Mouse (Mus musculus) embryonic fibroblast, embryonic 13.5 days (primary cell): ENCODE data around the gene Lrrc42. TPM values are rescaled to one million over a fixed set of nuclear protein-coding genes. Genes with fewer than 3 reads are reported as not detected.

ENCODE experiments used
- H3K27ac ChIP-seq: 2 replicates; pipeline ENCODE4 v1.5.1; 2012; ENCODE audit warnings: low read length, control low read depth, inconsistent platforms; ENCODE audit not compliant: insufficient read depth
- H3K4me1 ChIP-seq: 2 replicates; pipeline ENCODE4 v1.6.1; 2011; ENCODE audit warnings: low read length; ENCODE audit not compliant: control insufficient read depth, insufficient read depth
- H3K4me3 ChIP-seq: 2 replicates; pipeline ENCODE4 v1.5.1; 2011; ENCODE audit warnings: mild to moderate bottlenecking, control low read depth, low read length; ENCODE audit not compliant: insufficient read depth
- CTCF ChIP-seq: IDR thresholded peaks from 2 replicates; pipeline ENCODE4 v1.5.1; 2011; ENCODE audit warnings: mild to moderate bottlenecking, control low read depth, low read length, moderate library complexity, borderline replicate concordance; ENCODE audit not compliant: insufficient read depth
- POLR2A ChIP-seq: IDR thresholded peaks from 2 replicates; pipeline ENCODE4 v1.6.1; 2011; ENCODE audit warnings: low read depth, mild to moderate bottlenecking, control low read depth, low read length, moderate library complexity
- polyA plus RNA-seq: library from polyadenylated mRNA; stranded (reverse); fragments of >200 nt; gene quantifications from 2 replicates; pipeline ENCODE4 v1.2.4, GENCODE M21; 2011; ENCODE audit warnings: low read depth; ENCODE audit not compliant: missing spikeins, insufficient read length

Lrrc42 gene
- polyA plus RNA-seq, 1 experiment = 129 TPM

DNA sequence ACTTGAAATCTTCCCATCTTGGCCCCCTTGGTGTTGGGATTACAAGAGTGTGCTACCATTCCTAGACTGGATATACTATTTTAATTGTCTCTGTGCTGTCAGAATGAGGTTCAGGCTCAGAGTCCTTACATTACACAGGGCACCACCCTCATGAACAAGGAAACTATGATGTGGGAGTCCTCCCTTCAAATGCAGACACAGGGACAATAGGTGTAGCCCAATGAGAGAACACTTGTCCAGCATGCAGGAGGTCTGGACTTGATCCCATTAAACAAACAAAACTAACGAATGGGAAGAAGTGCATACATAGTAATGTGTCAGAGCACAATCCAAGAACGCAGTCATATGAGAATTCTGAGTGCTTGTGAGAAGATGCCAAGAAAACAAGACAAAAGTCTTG lies 34.2 kb upstream of the Lrrc42 start:
- Histone ChIP-seq H3K27ac (no peak overlapping the region), H3K4me3 (no peak overlapping the region), H3K4me1 (no peaks in the 10 kb centered on the region)
- TF ChIP-seq CTCF (no peak), POLR2A (no peak)

DNA sequence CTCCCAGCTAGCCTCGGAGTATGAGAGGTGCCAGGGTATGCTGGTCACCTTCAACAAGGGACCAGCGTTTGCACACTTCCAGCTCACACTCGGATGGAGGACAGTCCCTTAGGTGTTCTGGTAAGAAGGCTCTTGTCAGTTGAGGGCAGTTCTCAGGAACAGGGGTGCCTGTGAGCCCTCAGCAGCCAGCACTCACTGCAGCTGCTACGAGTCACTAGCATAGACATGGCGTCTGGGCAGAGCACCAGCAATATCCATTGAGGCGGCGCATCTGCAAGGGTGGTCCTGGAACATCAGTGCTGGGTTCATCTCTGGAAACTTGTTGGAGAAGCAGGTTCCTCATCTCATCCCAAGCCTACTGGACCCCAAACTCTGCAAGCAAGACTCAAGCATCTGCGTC lies 33.1 kb upstream of the Lrrc42 start:
- H3K4me3 ChIP-seq = no peak overlapping the region
- no peaks in the 10 kb centered on the region for H3K4me1 ChIP-seq
- no peak overlapping the region for H3K27ac ChIP-seq
- TF ChIP-seq POLR2A (no peak), CTCF (no peak)

GRCm38 (mm10) chr4:107285446-107286200 lies 32.3 kb upstream of the Lrrc42 start:
- H3K4me3 ChIP-seq = no peak overlapping the region
- no peak overlapping the region for H3K27ac ChIP-seq
- no peak for TF ChIP-seq POLR2A
- TF ChIP-seq CTCF = no peak
- no peaks in the 10 kb centered on the region for H3K4me1 ChIP-seq

GRCm38 (mm10) chr4:107280843-107281475 lies 27.6 kb upstream of the Lrrc42 start:
- Histone ChIP-seq H3K27ac (no peak overlapping the region), H3K4me3 (no peak overlapping the region), H3K4me1 (no peaks in the 10 kb centered on the region)
- no peak for TF ChIP-seq CTCF
- TF ChIP-seq POLR2A = no peak

- TF ChIP-seq CTCF = no peak
- no peak for TF ChIP-seq POLR2A
- no peaks in the 10 kb centered on the region for H3K4me1 ChIP-seq
- no peak overlapping the region for H3K27ac ChIP-seq
- H3K4me3 ChIP-seq = no peak overlapping the region
Measured at GRCm38 (mm10) chr4:107278188-107278707, 24.9 kb upstream of the Lrrc42 start.

DNA sequence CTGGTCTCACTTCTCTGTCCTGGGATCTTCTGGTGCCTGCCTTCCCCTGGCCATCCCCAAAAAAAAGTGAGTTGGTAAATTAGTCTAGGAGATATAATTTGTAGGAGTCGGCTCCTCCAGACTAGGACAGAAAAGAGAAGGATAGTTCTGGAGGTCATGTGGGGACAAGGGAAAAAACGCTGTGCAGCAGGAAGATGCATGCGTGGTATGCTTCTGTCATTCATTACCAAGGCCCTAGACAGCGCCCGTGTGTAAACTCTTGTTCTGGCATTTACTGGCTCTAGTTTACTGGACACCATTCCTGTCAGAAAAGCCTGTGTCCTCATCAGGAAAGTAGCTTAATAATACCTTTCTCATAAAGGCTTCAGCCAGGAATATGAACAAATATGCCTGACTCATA lies 21.2 kb upstream of the Lrrc42 start:
- Histone ChIP-seq H3K27ac (no peak overlapping the region), H3K4me3 (no peak overlapping the region), H3K4me1 (no peaks in the 10 kb centered on the region)
- TF ChIP-seq CTCF (no peak), POLR2A (no peak)

DNA sequence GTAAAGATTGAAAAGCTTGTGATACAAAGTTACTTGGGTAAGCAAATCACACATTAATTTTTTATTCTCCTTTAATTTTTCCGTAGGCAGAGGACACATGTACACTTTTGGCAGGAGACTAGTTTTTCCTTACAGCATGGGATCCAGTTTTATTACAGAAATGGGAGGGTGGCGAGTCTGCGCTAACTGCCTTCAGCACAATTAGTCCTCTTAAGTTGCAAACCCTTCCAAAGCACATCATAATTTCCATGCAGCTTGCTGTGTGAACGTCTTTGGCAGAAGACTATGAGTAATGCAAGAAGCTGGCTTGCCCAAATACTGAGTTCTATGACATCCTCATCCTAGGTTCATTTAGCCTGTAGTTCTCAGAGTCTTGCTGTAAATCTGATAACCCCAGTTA lies 20.4 kb upstream of the Lrrc42 start:
- Histone ChIP-seq H3K27ac (no peak overlapping the region; the same call in 1 of the 2 replicates), H3K4me1 (no peaks in the 10 kb centered on the region), H3K4me3 (no peak overlapping the region)
- TF ChIP-seq CTCF = no peak
- TF ChIP-seq POLR2A = no peak

- TF ChIP-seq POLR2A (no peak), CTCF (no peak)
- Histone ChIP-seq H3K4me1 (no peaks in the 10 kb centered on the region), H3K4me3 (no peak overlapping the region), H3K27ac (no peak overlapping the region)
Measured at GRCm38 (mm10) chr4:107260001-107260400, 6.7 kb upstream of the Lrrc42 start.

DNA sequence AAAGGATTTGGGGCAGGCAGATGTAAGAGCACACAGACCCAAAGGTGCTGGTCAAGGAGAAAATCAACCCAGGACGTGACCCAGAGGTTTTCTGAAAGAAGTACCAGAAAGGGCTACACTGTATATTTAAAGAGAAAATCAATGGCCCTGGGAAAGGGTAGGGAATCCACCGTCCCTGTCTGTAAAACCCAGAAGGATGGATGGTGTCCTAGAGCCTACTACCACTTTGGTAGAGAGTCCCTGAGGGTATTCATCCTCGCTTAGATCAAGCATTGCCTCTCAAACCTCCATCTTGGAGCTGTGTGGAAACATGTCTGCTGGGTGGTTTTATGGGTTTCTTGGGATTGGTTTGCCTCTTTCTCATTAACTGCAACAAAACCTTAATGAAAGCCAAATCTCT lies 1.1 kb upstream of the Lrrc42 start:
- Histone ChIP-seq H3K4me3 (peak overlapping the region; percentile 90), H3K27ac (peak overlapping the region; percentile 82), H3K4me1 (peaks cover 5% of the 10 kb centered on the region; the same call in 1 of the 2 replicates)
- TF ChIP-seq POLR2A (no peak), CTCF (no peak)

- H3K4me3 ChIP-seq = peak overlapping the region; percentile 91
- TF ChIP-seq POLR2A = no peak; the same call in 1 of the 2 replicates
- TF ChIP-seq CTCF = no peak
- H3K27ac ChIP-seq = peak overlapping the region; percentile 56
- H3K4me1 ChIP-seq = peaks cover 14% of the 10 kb centered on the region
Measured at GRCm38 (mm10) chr4:107252522-107252921, 810 bp downstream of the Lrrc42 start.
